Mouse (Mus musculus) urinary bladder, postnatal 14 days (tissue): ENCODE measurements at regions not wholly inside any gene's neighbourhood (a gene's known extent, or its start where the extent isn't known, plus 50 kb on each side); places are given as distances from the start of the nearest gene placed in this dataset.
A peak's percentile ranks its signal among the peaks of the same experiment; 100 is the strongest.

Experiments
- DNase-seq: peaks from one replicate; pipeline ENCODE4 v3.0.0; 2021; ENCODE audit warnings: low spot score

- DNase-seq, result no peak
Measured at GRCm38 (mm10) chr1:39047316-39047715, 61.9 kb downstream of the Pdcl3 start.

- DNase-seq, result no peak
Measured at GRCm38 (mm10) chr1:39057304-39057703, 71.9 kb downstream of the Pdcl3 start.

GRCm38 (mm10) chr1:39062509-39062908, 77.1 kb downstream of the Pdcl3 start:
- no peak for DNase-seq

GRCm38 (mm10) chr1:39063666-39064385, 78.4 kb downstream of the Pdcl3 start:
- DNase-seq, result no peak

GRCm38 (mm10) chr1:39064781-39065180, 79.4 kb downstream of the Pdcl3 start:
- DNase-seq, result no peak

GRCm38 (mm10) chr1:39067901-39068300, 82.5 kb downstream of the Pdcl3 start:
- DNase-seq, result no peak

GRCm38 (mm10) chr1:39069086-39069655, 83.8 kb downstream of the Pdcl3 start:
- no peak for DNase-seq

GRCm38 (mm10) chr1:39069676-39070075, 84.3 kb downstream of the Pdcl3 start:
- no peak for DNase-seq

GRCm38 (mm10) chr1:39075966-39076365, 90.6 kb downstream of the Pdcl3 start:
- DNase-seq, result no peak

GRCm38 (mm10) chr1:39078584-39079315, 93.3 kb downstream of the Pdcl3 start:
- DNase-seq, result no peak

GRCm38 (mm10) chr1:39083911-39084826, 98.8 kb downstream of the Pdcl3 start:
- DNase-seq, result no peak

- DNase-seq, result peak; percentile 33
Measured at GRCm38 (mm10) chr1:39086273-39086672, 100.9 kb downstream of the Pdcl3 start.

- no peak for DNase-seq
Measured at GRCm38 (mm10) chr1:39089875-39090274, 103.7 kb upstream of the Npas2 start.

- DNase-seq, result no peak
Measured at GRCm38 (mm10) chr1:39091121-39091520, 102.4 kb upstream of the Npas2 start.

GRCm38 (mm10) chr1:39091638-39092037, 101.9 kb upstream of the Npas2 start:
- no peak for DNase-seq

GRCm38 (mm10) chr1:39093291-39093690, 100.2 kb upstream of the Npas2 start:
- DNase-seq, result no peak

- no peak for DNase-seq
Measured at GRCm38 (mm10) chr1:39094001-39094400, 99.5 kb upstream of the Npas2 start.

- no peak for DNase-seq
Measured at GRCm38 (mm10) chr1:39095901-39096300, 97.6 kb upstream of the Npas2 start.

- no peak for DNase-seq
Measured at GRCm38 (mm10) chr1:39096726-39097125, 96.8 kb upstream of the Npas2 start.

- DNase-seq, result no peak
Measured at GRCm38 (mm10) chr1:39097499-39097898, 96.0 kb upstream of the Npas2 start.

- no peak for DNase-seq
Measured at GRCm38 (mm10) chr1:39098154-39098553, 95.4 kb upstream of the Npas2 start.

GRCm38 (mm10) chr1:39099246-39099645, 94.3 kb upstream of the Npas2 start:
- DNase-seq, result no peak
